Mouse (Mus musculus): ENCODE measurements at regions not wholly inside any gene's neighbourhood (a gene's known extent, or its start where the extent isn't known, plus 50 kb on each side); places are given as distances from the start of the nearest gene placed in this dataset.

DNA sequence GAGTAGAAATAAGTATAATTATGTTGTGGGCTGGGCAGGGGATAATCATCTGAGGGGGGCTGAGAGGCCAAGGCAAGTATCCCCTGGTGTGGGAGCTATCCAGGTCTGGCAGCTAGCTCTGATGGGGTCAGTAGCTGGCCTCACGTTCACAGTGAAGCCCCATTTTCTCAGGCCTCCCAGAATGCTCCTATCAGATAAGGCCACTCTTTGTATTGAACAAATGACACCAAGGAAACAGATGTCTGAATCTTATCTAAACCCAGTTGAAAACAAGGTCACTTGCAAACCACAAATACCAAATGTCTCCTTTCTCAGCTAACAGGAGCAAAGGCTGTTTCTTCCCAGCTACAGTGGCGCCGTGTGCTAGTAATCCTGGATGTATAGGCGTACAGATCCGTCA, 137.6 kb upstream of the Sp4 start:
- Histone ChIP-seq H3K4me1 (replicated peaks; ENCODE audit: control insufficient read depth, insufficient read depth, low read length) (no peaks in the 10 kb centered on the region), H3K4me3 (ENCODE audit: low read depth, low read length) (no peak overlapping the region), H3K27me3 (ENCODE audit: control insufficient read depth, insufficient read depth, low read length) (no peaks in the 10 kb centered on the region), H3K9me3 (ENCODE audit: control insufficient read depth, low read length) (no peaks in the 10 kb centered on the region), H3K36me3 (ENCODE audit: control insufficient read depth, insufficient read depth, low read length) (no peaks in the 10 kb centered on the region), H3K4me2 (ENCODE audit: low read depth, low read length, severe bottlenecking) (no peak overlapping the region), H3K9ac (ENCODE audit: low read length) (no peak overlapping the region), H3K27ac (ENCODE audit: low read depth, low read length) (no peak overlapping the region)
- ATAC-seq (replicated peaks; ENCODE audit: low FRiP score) = no peak
- no peak for DNase-seq (ENCODE audit: low spot score)
- WGBS = 93% methylated on average over 5 of the region's 5 CpGs

DNA sequence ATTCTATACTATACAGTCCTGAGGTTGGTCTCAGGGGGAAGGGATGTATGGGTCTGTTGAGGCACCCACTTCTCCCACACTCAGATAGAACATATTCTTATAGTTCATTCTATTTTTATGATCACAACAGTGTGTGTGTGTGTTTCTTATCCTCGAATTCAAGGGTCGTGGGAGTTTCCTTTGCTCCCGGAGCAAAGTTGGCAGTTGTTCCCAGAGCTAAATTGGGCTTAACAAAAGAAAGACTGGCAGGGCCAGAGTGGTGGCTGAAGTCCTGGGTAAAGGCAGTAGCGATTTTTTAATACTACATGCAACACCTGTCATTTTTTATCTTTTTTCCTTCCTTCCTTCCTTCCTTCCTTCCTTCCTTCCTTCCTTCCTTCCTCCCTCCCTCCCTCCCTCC, 131.5 kb upstream of the Sp4 start:
- WGBS = 70% methylated on average over 4 of the region's 4 CpGs
- no peaks in the 10 kb centered on the region for H3K27me3 ChIP-seq (ENCODE audit: control insufficient read depth, insufficient read depth, low read length)
- no peaks in the 10 kb centered on the region for H3K9me3 ChIP-seq (ENCODE audit: control insufficient read depth, low read length)
- no peak overlapping the region for H3K27ac ChIP-seq (ENCODE audit: low read depth, low read length)
- H3K9ac ChIP-seq (ENCODE audit: low read length) = no peak overlapping the region
- no peaks in the 10 kb centered on the region for H3K4me1 ChIP-seq (replicated peaks; ENCODE audit: control insufficient read depth, insufficient read depth, low read length)
- H3K4me2 ChIP-seq (ENCODE audit: low read depth, low read length, severe bottlenecking) = no peak overlapping the region
- DNase-seq (ENCODE audit: low spot score) (no peak), ATAC-seq (replicated peaks; ENCODE audit: low FRiP score) (no peak)
- H3K4me3 ChIP-seq (ENCODE audit: low read depth, low read length) = no peak overlapping the region
- no peaks in the 10 kb centered on the region for H3K36me3 ChIP-seq (ENCODE audit: control insufficient read depth, insufficient read depth, low read length)

DNA sequence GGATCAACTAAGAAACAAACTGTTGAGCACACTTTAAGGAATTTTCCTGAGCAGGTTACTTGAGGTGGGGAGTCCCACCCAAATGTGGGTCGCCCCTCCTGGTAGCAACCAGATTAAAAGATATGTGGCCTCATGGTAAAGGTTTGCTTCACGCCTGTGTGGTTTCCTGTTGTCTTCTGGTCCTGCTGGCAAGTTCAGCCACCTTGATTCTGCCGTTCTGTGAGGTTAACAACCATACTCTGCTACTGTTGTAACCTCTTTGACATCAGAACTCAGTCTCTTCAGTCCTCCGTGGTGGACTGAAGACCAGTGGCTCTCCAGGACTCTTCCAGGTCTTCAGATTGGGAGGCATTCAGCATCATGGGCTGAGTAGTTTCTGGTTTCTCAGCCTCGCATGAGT, 127.1 kb upstream of the Sp4 start:
- H3K9me3 ChIP-seq (ENCODE audit: control insufficient read depth, low read length) = no peaks in the 10 kb centered on the region
- H3K27me3 ChIP-seq (ENCODE audit: control insufficient read depth, insufficient read depth, low read length) = no peaks in the 10 kb centered on the region
- H3K9ac ChIP-seq (ENCODE audit: low read length) = no peak overlapping the region
- H3K4me3 ChIP-seq (ENCODE audit: low read depth, low read length) = no peak overlapping the region
- no peak for DNase-seq (ENCODE audit: low spot score)
- no peak for ATAC-seq (replicated peaks; ENCODE audit: low FRiP score)
- H3K4me2 ChIP-seq (ENCODE audit: low read depth, low read length, severe bottlenecking) = no peak overlapping the region
- H3K4me1 ChIP-seq (replicated peaks; ENCODE audit: control insufficient read depth, insufficient read depth, low read length) = no peaks in the 10 kb centered on the region
- H3K36me3 ChIP-seq (ENCODE audit: control insufficient read depth, insufficient read depth, low read length) = no peaks in the 10 kb centered on the region
- no peak overlapping the region for H3K27ac ChIP-seq (ENCODE audit: low read depth, low read length)
- WGBS = 78% methylated on average over 5 of the region's 5 CpGs

GRCm38 (mm10) chr12:118415956-118416355, 114.7 kb upstream of the Sp4 start:
- 81% methylated on average over 1 of the region's 1 CpGs for WGBS
- ATAC-seq (replicated peaks; ENCODE audit: low FRiP score) (no peak), DNase-seq (ENCODE audit: low spot score) (no peak)
- no peaks in the 10 kb centered on the region for H3K36me3 ChIP-seq (ENCODE audit: control insufficient read depth, insufficient read depth, low read length)
- H3K4me3 ChIP-seq (ENCODE audit: low read depth, low read length) = no peak overlapping the region
- H3K27me3 ChIP-seq (ENCODE audit: control insufficient read depth, insufficient read depth, low read length) = no peaks in the 10 kb centered on the region
- no peak overlapping the region for H3K4me2 ChIP-seq (ENCODE audit: low read depth, low read length, severe bottlenecking)
- no peak overlapping the region for H3K9ac ChIP-seq (ENCODE audit: low read length)
- no peaks in the 10 kb centered on the region for H3K9me3 ChIP-seq (ENCODE audit: control insufficient read depth, low read length)
- no peak overlapping the region for H3K27ac ChIP-seq (ENCODE audit: low read depth, low read length)
- no peaks in the 10 kb centered on the region for H3K4me1 ChIP-seq (replicated peaks; ENCODE audit: control insufficient read depth, insufficient read depth, low read length)

GRCm38 (mm10) chr12:118411767-118412430, 110.7 kb upstream of the Sp4 start:
- ATAC-seq (replicated peaks; ENCODE audit: low FRiP score) = no peak
- WGBS = 82% methylated on average over 7 of the region's 7 CpGs
- H3K4me2 ChIP-seq (ENCODE audit: low read depth, low read length, severe bottlenecking) = no peak overlapping the region
- H3K36me3 ChIP-seq (ENCODE audit: control insufficient read depth, insufficient read depth, low read length) = no peaks in the 10 kb centered on the region
- no peaks in the 10 kb centered on the region for H3K27me3 ChIP-seq (ENCODE audit: control insufficient read depth, insufficient read depth, low read length)
- H3K9me3 ChIP-seq (ENCODE audit: control insufficient read depth, low read length) = no peaks in the 10 kb centered on the region
- H3K4me3 ChIP-seq (ENCODE audit: low read depth, low read length) = no peak overlapping the region
- DNase-seq (ENCODE audit: low spot score) = no peak
- no peak overlapping the region for H3K27ac ChIP-seq (ENCODE audit: low read depth, low read length)
- H3K4me1 ChIP-seq (replicated peaks; ENCODE audit: control insufficient read depth, insufficient read depth, low read length) = no peaks in the 10 kb centered on the region
- no peak overlapping the region for H3K9ac ChIP-seq (ENCODE audit: low read length)

- H3K4me3 ChIP-seq (ENCODE audit: low read depth, low read length) = no peak overlapping the region
- ATAC-seq (replicated peaks; ENCODE audit: low FRiP score) (no peak), DNase-seq (ENCODE audit: low spot score) (no peak)
- 0 out of 2 replicates have a peak, but pooled peaks cover 1% of the 10 kb centered on the region for H3K4me1 ChIP-seq (replicated peaks; ENCODE audit: control insufficient read depth, insufficient read depth, low read length)
- no peaks in the 10 kb centered on the region for H3K36me3 ChIP-seq (ENCODE audit: control insufficient read depth, insufficient read depth, low read length)
- no peak overlapping the region for H3K27ac ChIP-seq (ENCODE audit: low read depth, low read length)
- no peak overlapping the region for H3K9ac ChIP-seq (ENCODE audit: low read length)
- no peak overlapping the region for H3K4me2 ChIP-seq (ENCODE audit: low read depth, low read length, severe bottlenecking)
- no peaks in the 10 kb centered on the region for H3K27me3 ChIP-seq (ENCODE audit: control insufficient read depth, insufficient read depth, low read length)
- H3K9me3 ChIP-seq (ENCODE audit: control insufficient read depth, low read length) = no peaks in the 10 kb centered on the region
Measured at GRCm38 (mm10) chr12:118410917-118411316, 109.7 kb upstream of the Sp4 start.

GRCm38 (mm10) chr12:118405135-118405534, 103.9 kb upstream of the Sp4 start:
- no peaks in the 10 kb centered on the region for H3K27me3 ChIP-seq (ENCODE audit: control insufficient read depth, insufficient read depth, low read length)
- H3K36me3 ChIP-seq (ENCODE audit: control insufficient read depth, insufficient read depth, low read length) = no peaks in the 10 kb centered on the region
- no peaks in the 10 kb centered on the region for H3K9me3 ChIP-seq (ENCODE audit: control insufficient read depth, low read length)
- DNase-seq (ENCODE audit: low spot score) (no peak), ATAC-seq (replicated peaks; ENCODE audit: low FRiP score) (no peak)
- no peak overlapping the region for H3K4me3 ChIP-seq (ENCODE audit: low read depth, low read length)
- H3K4me1 ChIP-seq (replicated peaks; ENCODE audit: control insufficient read depth, insufficient read depth, low read length) = 0 out of 2 replicates have a peak, but pooled peaks cover 1% of the 10 kb centered on the region
- no peak overlapping the region for H3K9ac ChIP-seq (ENCODE audit: low read length)
- H3K4me2 ChIP-seq (ENCODE audit: low read depth, low read length, severe bottlenecking) = no peak overlapping the region
- H3K27ac ChIP-seq (ENCODE audit: low read depth, low read length) = no peak overlapping the region

DNA sequence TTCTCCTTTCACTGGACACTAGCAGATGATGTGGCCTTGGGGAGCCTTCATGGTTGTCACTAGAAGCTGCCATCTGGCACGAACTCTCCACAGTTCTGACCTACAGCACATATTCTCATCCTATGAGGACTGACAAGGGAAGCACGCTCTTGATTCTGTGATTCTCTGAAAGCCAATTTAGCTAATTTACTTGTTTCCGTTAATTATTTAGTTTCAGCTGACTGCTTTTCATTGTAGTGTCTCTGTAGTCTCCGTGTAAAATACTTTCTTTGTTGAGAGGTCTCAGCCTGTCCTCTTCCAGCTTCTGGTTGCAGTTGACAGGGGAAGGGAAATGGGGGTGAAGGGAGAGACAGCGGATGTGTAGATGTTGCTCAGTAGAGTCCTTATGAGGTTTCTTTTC, 102.9 kb upstream of the Sp4 start:
- no peak for DNase-seq (ENCODE audit: low spot score)
- no peaks in the 10 kb centered on the region for H3K27me3 ChIP-seq (ENCODE audit: control insufficient read depth, insufficient read depth, low read length)
- ATAC-seq (replicated peaks; ENCODE audit: low FRiP score) = no peak
- no peaks in the 10 kb centered on the region for H3K36me3 ChIP-seq (ENCODE audit: control insufficient read depth, insufficient read depth, low read length)
- WGBS = 42% methylated on average over 5 of the region's 5 CpGs
- H3K9me3 ChIP-seq (ENCODE audit: control insufficient read depth, low read length) = no peaks in the 10 kb centered on the region
- 0 out of 2 replicates have a peak, but pooled peaks cover 1% of the 10 kb centered on the region for H3K4me1 ChIP-seq (replicated peaks; ENCODE audit: control insufficient read depth, insufficient read depth, low read length)
- H3K4me2 ChIP-seq (ENCODE audit: low read depth, low read length, severe bottlenecking) = no peak overlapping the region
- H3K27ac ChIP-seq (ENCODE audit: low read depth, low read length) = no peak overlapping the region
- no peak overlapping the region for H3K9ac ChIP-seq (ENCODE audit: low read length)
- no peak overlapping the region for H3K4me3 ChIP-seq (ENCODE audit: low read depth, low read length)

DNA sequence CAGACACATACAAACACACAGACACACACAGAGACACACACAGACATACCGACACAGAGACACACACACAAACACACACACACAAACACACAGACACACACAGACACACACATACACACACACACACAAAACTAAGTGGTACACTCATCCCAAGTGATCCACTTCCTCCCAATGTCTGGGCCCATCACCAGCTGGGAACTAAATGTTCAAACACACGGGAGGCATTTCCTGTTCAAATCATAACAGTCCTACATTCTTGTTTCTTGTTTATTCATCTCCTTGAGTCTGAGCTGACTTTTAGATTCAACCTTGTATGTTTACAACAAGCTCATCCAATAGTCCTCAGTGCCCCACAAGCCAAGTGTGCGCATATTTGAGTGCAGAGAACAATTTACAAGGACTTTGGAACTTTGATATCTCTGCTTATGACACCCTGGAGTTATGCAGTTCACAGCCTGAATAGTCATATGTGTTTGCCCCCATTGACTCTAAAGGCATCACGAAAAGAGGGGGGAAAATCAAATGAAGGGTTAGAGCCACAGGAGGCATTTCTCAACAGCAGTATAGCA, 102.4 kb upstream of the Sp4 start:
- Histone ChIP-seq H3K9ac (ENCODE audit: low read length) (no peak overlapping the region), H3K36me3 (ENCODE audit: control insufficient read depth, insufficient read depth, low read length) (no peaks in the 10 kb centered on the region), H3K27me3 (ENCODE audit: control insufficient read depth, insufficient read depth, low read length) (no peaks in the 10 kb centered on the region), H3K4me3 (ENCODE audit: low read depth, low read length) (no peak overlapping the region), H3K27ac (ENCODE audit: low read depth, low read length) (no peak overlapping the region), H3K4me2 (ENCODE audit: low read depth, low read length, severe bottlenecking) (no peak overlapping the region), H3K9me3 (ENCODE audit: control insufficient read depth, low read length) (no peaks in the 10 kb centered on the region), H3K4me1 (replicated peaks; ENCODE audit: control insufficient read depth, insufficient read depth, low read length) (0 out of 2 replicates have a peak, but pooled peaks cover 1% of the 10 kb centered on the region)
- WGBS = 88% methylated on average over 4 of the region's 4 CpGs
- DNase-seq (ENCODE audit: low spot score) (no peak), ATAC-seq (replicated peaks; ENCODE audit: low FRiP score) (no peak)

Measured in forebrain, embryonic 11.5 days (tissue).